Mouse (Mus musculus) cerebellum, adult 8-10 months (tissue): ENCODE results near the gene Nfu1.

Source experiments
- DNase-seq: peaks from one replicate; pipeline ENCODE4 v3.0.0; 2022

The Nfu1 gene

GRCm38 (mm10) chr6:87075092-87075685, 66.2 kb downstream of the Nfu1 start:
- no peak for DNase-seq
